Mouse (Mus musculus) myocyte (in vitro differentiated cells): Measurements from ENCODE around the gene Gsto1.

ENCODE experiments used
- CEBPB ChIP-seq: IDR thresholded peaks from 2 replicates; pipeline ENCODE4 v1.6.1; 2011; ENCODE audit warnings: mild to moderate bottlenecking, moderate library complexity; ENCODE audit not compliant: poor library complexity, insufficient read depth, severe bottlenecking
- MAX ChIP-seq: IDR thresholded peaks from one replicate; pipeline ENCODE4 v1.6.1; 2011; ENCODE audit warnings: low read depth, mild to moderate bottlenecking, control low read depth
- MYOD1 ChIP-seq, 3 experiments: IDR thresholded peaks; one replicate each; pipeline ENCODE4 v1.6.1; 2011; ENCODE audit warnings: control low read depth in 2 of 3, low read depth in 2 of 3, mild to moderate bottlenecking in 2 of 3, moderate library complexity in 1 of 3; ENCODE audit not compliant: insufficient read length in 2 of 3, control insufficient read depth in 1 of 3
- MYOG ChIP-seq, 3 experiments: IDR thresholded peaks; one replicate each; pipeline ENCODE4 v1.6.1; 2011; ENCODE audit warnings: control low read depth in 2 of 3, low read depth in 2 of 3, mild to moderate bottlenecking in 2 of 3; ENCODE audit not compliant: insufficient read length in 2 of 3, control insufficient read depth in 1 of 3, insufficient read depth in 1 of 3
- POLR2A ChIP-seq: IDR thresholded peaks from one replicate; pipeline ENCODE4 v1.6.1; 2011; ENCODE audit warnings: low read depth, mild to moderate bottlenecking, control low read depth, moderate library complexity; ENCODE audit not compliant: insufficient read length
- REST ChIP-seq: IDR thresholded peaks from one replicate; pipeline ENCODE4 v1.6.1; 2011; ENCODE audit warnings: mild to moderate bottlenecking, control low read depth, moderate library complexity; ENCODE audit not compliant: insufficient read depth, insufficient read length
- TCF12 ChIP-seq: IDR thresholded peaks from one replicate; pipeline ENCODE4 v1.6.1; 2011; ENCODE audit warnings: mild to moderate bottlenecking, control low read depth; ENCODE audit not compliant: poor library complexity, insufficient read depth, severe bottlenecking
- USF1 ChIP-seq: IDR thresholded peaks from one replicate; pipeline ENCODE4 v1.6.1; 2011; ENCODE audit warnings: low read depth, mild to moderate bottlenecking, control low read depth, moderate library complexity

GRCm38 (mm10) chr19:47910117-47910618, 55.4 kb downstream of the Gsto1 start:
- no peak for TF ChIP-seq POLR2A
- TF ChIP-seq CEBPB, result no peak
- no peak for TF ChIP-seq USF1
- no peak for TF ChIP-seq TCF12
- TF ChIP-seq MAX, result no peak
- no peak for TF ChIP-seq MYOG (IDR thresholded peaks at IDR 0.05; ENCODE audit: control insufficient read depth in 1 of 3, insufficient read depth in 1 of 3, insufficient read length in 2 of 3, low read depth in 2 of 3)
- TF ChIP-seq MYOD1 (IDR thresholded peaks at IDR 0.05; ENCODE audit: control insufficient read depth in 1 of 3, insufficient read length in 2 of 3, low read depth in 2 of 3), result no peak
- no peak for TF ChIP-seq REST
